ENCODE assay signal across 9 mouse cellular contexts in genomic region chr6:88388946-88389345, GRCm38 (mm10). TPM values are rescaled to one million over a fixed set of nuclear protein-coding genes. Genes with fewer than 3 reads are reported as not detected.
DNase-seq lines count a peak whose midpoint lies in the region; ATAC-seq and TF ChIP-seq lines count a peak whose summit lies in the region.
"Had no signal": no experiment of that assay in that cellular context is flagged by ENCODE, and none has a peak within 500 bp of the region (broad histone marks: within the 10 kb centered on the region; RNA-seq: fewer than 3 reads in every experiment).

No protein-coding gene starts in this region.

- 61% methylated on average over 5 of the region's 5 CpGs for WGBS in hindbrain, embryonic 10.5 days
- 69% methylated on average over 5 of the region's 5 CpGs for WGBS in hindbrain, postnatal 0 days
- WGBS in embryonic facial prominence, embryonic 14.5 days = 38% methylated on average over 5 of the region's 5 CpGs

- peaks cover 48% of the 10 kb centered on the region for H3K4me1 ChIP-seq in hindbrain, embryonic 10.5 days (replicated peaks)
- H3K4me1 ChIP-seq in hindbrain, postnatal 0 days (ENCODE audit: insufficient read depth, low read length) = peaks cover 3% of the 10 kb centered on the region
- H3K4me1 ChIP-seq in embryonic facial prominence, embryonic 14.5 days (ENCODE audit: control insufficient read depth, insufficient read depth, low read length) = peaks cover 40% of the 10 kb centered on the region

- TF ChIP-seq CTCF in hindbrain, postnatal 0 days (IDR thresholded peaks at IDR 0.05; ENCODE audit: low read depth) = no peak

- no peak overlapping the region for H3K9ac ChIP-seq in hindbrain, postnatal 0 days (replicated peaks; ENCODE audit: low read length)
- H3K9ac ChIP-seq in embryonic facial prominence, embryonic 14.5 days (ENCODE audit: low read depth, low read length) = no peak overlapping the region

- no peaks in the 10 kb centered on the region for H3K36me3 ChIP-seq in hindbrain, embryonic 10.5 days
- no peaks in the 10 kb centered on the region for H3K36me3 ChIP-seq in hindbrain, postnatal 0 days (ENCODE audit: insufficient read depth, low read length)
- no peaks in the 10 kb centered on the region; the same call in 1 of the 2 replicates for H3K36me3 ChIP-seq in embryonic facial prominence, embryonic 14.5 days (ENCODE audit: control insufficient read depth, insufficient read depth, low read length)

- DNase-seq in hindbrain, embryonic 10.5 days (ENCODE audit: low spot score) = no peak
- DNase-seq in hindbrain, postnatal 0 days (ENCODE audit: low spot score) = no peak
- DNase-seq in embryonic facial prominence, embryonic 14.5 days (ENCODE audit: low spot score) = peak; percentile 68
- DNase-seq in heart, postnatal 10 days = peak; percentile 75 to 79
- DNase-seq in lung, postnatal 10 days = peak; percentile 59
- no peak for DNase-seq in layer of hippocampus, postnatal 25 days (ENCODE audit: extremely low spot score in 1 of 2, low spot score in 1 of 2)
- no peak for DNase-seq in spleen, postnatal 10 days (ENCODE audit: low spot score in 2 of 2)
- DNase-seq in left cerebral cortex, adult 11 months (ENCODE audit: low spot score) = no peak

- no peaks in the 10 kb centered on the region for H3K27me3 ChIP-seq in hindbrain, embryonic 10.5 days (ENCODE audit: insufficient read depth, poor library complexity, severe bottlenecking)
- H3K27me3 ChIP-seq in hindbrain, postnatal 0 days (ENCODE audit: insufficient read depth, low read length) = no peaks in the 10 kb centered on the region
- no peaks in the 10 kb centered on the region for H3K27me3 ChIP-seq in embryonic facial prominence, embryonic 14.5 days (replicated peaks; ENCODE audit: control insufficient read depth, insufficient read depth, low read length)
- H3K27me3 ChIP-seq: CH12.LX had no signal

- no peaks in the 10 kb centered on the region for H3K9me3 ChIP-seq in hindbrain, embryonic 10.5 days
- H3K9me3 ChIP-seq in hindbrain, postnatal 0 days (ENCODE audit: low read length) = no peaks in the 10 kb centered on the region
- no peaks in the 10 kb centered on the region for H3K9me3 ChIP-seq in embryonic facial prominence, embryonic 14.5 days (ENCODE audit: control insufficient read depth, low read length)

- no peak overlapping the region for H3K4me2 ChIP-seq in hindbrain, postnatal 0 days (ENCODE audit: low read depth, low read length)
- H3K4me2 ChIP-seq in embryonic facial prominence, embryonic 14.5 days (ENCODE audit: low read depth, low read length) = no peak overlapping the region

- no peak for ATAC-seq in hindbrain, postnatal 0 days
- ATAC-seq in embryonic facial prominence, embryonic 14.5 days (ENCODE audit: low read depth) = no peak

- H3K27ac ChIP-seq in hindbrain, embryonic 10.5 days = peak overlapping the region; percentile 86
- no peak overlapping the region for H3K27ac ChIP-seq in hindbrain, postnatal 0 days
- H3K27ac ChIP-seq in embryonic facial prominence, embryonic 14.5 days (replicated peaks; ENCODE audit: low read depth, low read length) = peak overlapping the region; percentile 41

- H3K4me3 ChIP-seq in hindbrain, embryonic 10.5 days = no peak overlapping the region
- no peak overlapping the region for H3K4me3 ChIP-seq in hindbrain, postnatal 0 days (ENCODE audit: low read length)
- H3K4me3 ChIP-seq in embryonic facial prominence, embryonic 14.5 days (ENCODE audit: low read depth, low read length) = no peak overlapping the region

- intact Hi-C loops in heart, postnatal 10 days (cut with DNase I) = no loop called here

RNA-seq across cellular contexts. Expression of gene Eefsec, which starts 57.4 kb away (rescaled TPM):
- polyA plus RNA-seq in hindbrain, embryonic 10.5 days (2016; fragmentation: Nextera tagmentation; extraction: Ambion mirVana) = 32.9 and 38.9 TPM in 2 replicates
- 20.6 and 28.6 TPM in 2 replicates for total RNA-seq in hindbrain, postnatal 0 days (2014; rRNA removed)
- polyA plus RNA-seq in hindbrain, postnatal 0 days (2015; fragmentation: Nextera tagmentation; extraction: Ambion mirVana) = 25.6 and 27.9 TPM in 2 replicates
- polyA plus RNA-seq in embryonic facial prominence, embryonic 14.5 days (2014; fragmentation: Nextera tagmentation; extraction: Ambion mirVana) = 30.2 and 36.5 TPM in 2 replicates
- 10 to 100 TPM in 1 of 2 experiments, 1 to 10 TPM in 1; 9.8 to 11.2 TPM for total RNA-seq in heart, postnatal 10 days (2021)
- 10 to 100 TPM; 23.0 to 23.2 TPM for total RNA-seq in layer of hippocampus, postnatal 25 days (2021)

Comparison
In these comparisons a context has a peak if more than half of its experiments do, and no peak if none do; other contexts are left out.
1. DNase-seq: peak in embryonic facial prominence, embryonic 14.5 days (single experiment), heart, postnatal 10 days (2 of 2) and lung, postnatal 10 days (single experiment); none in hindbrain, embryonic 10.5 days (single experiment), hindbrain, postnatal 0 days (single experiment), layer of hippocampus, postnatal 25 days (0 of 2), spleen, postnatal 10 days (0 of 2) and left cerebral cortex, adult 11 months (single experiment).